Mouse (Mus musculus) liver, embryonic 11.5 days (tissue): ENCODE results near the gene Cald1. TPM values are rescaled to one million over a fixed set of nuclear protein-coding genes. Genes with fewer than 3 reads are reported as not detected.

ENCODE experiments used
- ATAC-seq: fragments of 200-750 bp; cut with Nextera tagmentation; replicated peaks from 2 replicates; pipeline ENCODE4 v1.8.0; 2017; ENCODE audit warnings: moderate number of reproducible peaks, mild to moderate bottlenecking, moderate TSS enrichment, moderate library complexity; ENCODE audit not compliant: low FRiP score
- DNase-seq: peaks from one replicate; pipeline ENCODE4 v3.0.0-alpha.2; 2017; ENCODE audit warnings: low spot score
- H3K27ac ChIP-seq: fragments of 300-500 bp; sonication (generic); 2 replicates; pipeline ENCODE4 v1.5.1; 2014; ENCODE audit warnings: mild to moderate bottlenecking, low read depth, low read length, control low read depth
- H3K27me3 ChIP-seq: fragments of 300-500 bp; sonication (generic); replicated peaks from 2 replicates; pipeline ENCODE4 v1.6.1; 2014; ENCODE audit warnings: low read length, mixed read lengths; ENCODE audit not compliant: control insufficient read depth, insufficient read depth
- H3K36me3 ChIP-seq: fragments of 300-500 bp; sonication (generic); 2 replicates; pipeline ENCODE4 v1.6.1; 2014; ENCODE audit warnings: mild to moderate bottlenecking, low read length, moderate library complexity, mixed read lengths; ENCODE audit not compliant: control insufficient read depth, insufficient read depth
- H3K4me1 ChIP-seq: fragments of 300-500 bp; sonication (generic); replicated peaks from 2 replicates; pipeline ENCODE4 v1.6.1; 2014; ENCODE audit warnings: low read length, mixed read lengths; ENCODE audit not compliant: control insufficient read depth, insufficient read depth
- H3K4me2 ChIP-seq: fragments of 300-500 bp; sonication (generic); 2 replicates; pipeline ENCODE4 v1.6.1; 2014; ENCODE audit warnings: mild to moderate bottlenecking, control low read depth, moderate library complexity
- H3K4me3 ChIP-seq: fragments of 300-500 bp; sonication (generic); 2 replicates; pipeline ENCODE4 v1.5.1; 2014; ENCODE audit warnings: low read depth, low read length, control low read depth
- H3K9ac ChIP-seq: fragments of 300-500 bp; sonication (generic); 2 replicates; pipeline ENCODE4 v1.6.1; 2014; ENCODE audit warnings: low read depth, low read length, control low read depth
- H3K9me3 ChIP-seq: fragments of 300-500 bp; sonication (generic); 2 replicates; pipeline ENCODE4 v1.6.1; 2016; ENCODE audit warnings: low read length, inconsistent platforms, mixed read lengths; ENCODE audit not compliant: control insufficient read depth
- WGBS: fragments of 180-500 bp; shearing (Covaris S2); extraction: QIAGEN DNeasy Blood & Tissue Kit; methylation state at CpG from one replicate; pipeline ENCODE4 v1.1.7; 2014; 5-methylcytosine and 5-hydroxymethylcytosine counted together
- polyA plus RNA-seq: library from polyadenylated mRNA; unstranded; fragments of >200 nt; fragmentation: Nextera tagmentation; extraction: Ambion mirVana; gene quantifications from 2 replicates; pipeline ENCODE4 v1.2.1, GENCODE M21; 2014

Cald1 gene
- polyA plus RNA-seq, 1 experiment from 2014 or later: 134 TPM

DNA sequence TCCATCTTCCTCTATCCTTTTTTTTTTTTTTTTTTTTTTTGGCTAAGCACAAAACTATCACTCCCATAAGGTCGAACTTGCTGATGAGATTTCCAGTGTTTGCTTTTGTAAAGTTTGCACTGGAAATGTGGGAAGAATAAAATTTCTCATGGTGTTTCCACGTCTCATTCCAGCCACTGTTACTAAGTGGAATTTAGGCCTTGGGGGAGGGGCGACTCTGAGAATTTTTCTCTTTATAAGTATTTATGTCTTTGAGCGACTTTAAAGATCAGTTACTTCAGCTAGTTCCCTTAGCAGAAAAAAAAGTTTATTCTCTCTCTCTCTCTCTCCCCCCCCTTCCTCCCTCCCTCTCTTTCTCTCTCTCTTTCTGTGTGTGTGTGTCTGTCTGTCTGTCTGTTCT is 8.1 kb downstream of the Cald1 start:
- Histone ChIP-seq H3K4me3 (no peak overlapping the region), H3K9me3 (no peaks in the 10 kb centered on the region), H3K9ac (no peak overlapping the region), H3K36me3 (no peaks in the 10 kb centered on the region), H3K27ac (no peak overlapping the region), H3K4me1 (peaks cover 26% of the 10 kb centered on the region), H3K27me3 (no peaks in the 10 kb centered on the region), H3K4me2 (no peak overlapping the region)
- DNase-seq (no peak), ATAC-seq (no peak)
- 59% methylated on average over 4 of the region's 4 CpGs for WGBS

- Histone ChIP-seq H3K27ac (no peak overlapping the region), H3K36me3 (no peaks in the 10 kb centered on the region), H3K4me3 (no peak overlapping the region), H3K4me1 (peaks cover 28% of the 10 kb centered on the region), H3K9ac (no peak overlapping the region), H3K9me3 (no peaks in the 10 kb centered on the region), H3K27me3 (no peaks in the 10 kb centered on the region), H3K4me2 (no peak overlapping the region)
- no peak for DNase-seq
- 71% methylated on average over 3 of the region's 3 CpGs for WGBS
- no peak for ATAC-seq
Measured at GRCm38 (mm10) chr6:34608603-34609002, 10.3 kb downstream of the Cald1 start.

DNA sequence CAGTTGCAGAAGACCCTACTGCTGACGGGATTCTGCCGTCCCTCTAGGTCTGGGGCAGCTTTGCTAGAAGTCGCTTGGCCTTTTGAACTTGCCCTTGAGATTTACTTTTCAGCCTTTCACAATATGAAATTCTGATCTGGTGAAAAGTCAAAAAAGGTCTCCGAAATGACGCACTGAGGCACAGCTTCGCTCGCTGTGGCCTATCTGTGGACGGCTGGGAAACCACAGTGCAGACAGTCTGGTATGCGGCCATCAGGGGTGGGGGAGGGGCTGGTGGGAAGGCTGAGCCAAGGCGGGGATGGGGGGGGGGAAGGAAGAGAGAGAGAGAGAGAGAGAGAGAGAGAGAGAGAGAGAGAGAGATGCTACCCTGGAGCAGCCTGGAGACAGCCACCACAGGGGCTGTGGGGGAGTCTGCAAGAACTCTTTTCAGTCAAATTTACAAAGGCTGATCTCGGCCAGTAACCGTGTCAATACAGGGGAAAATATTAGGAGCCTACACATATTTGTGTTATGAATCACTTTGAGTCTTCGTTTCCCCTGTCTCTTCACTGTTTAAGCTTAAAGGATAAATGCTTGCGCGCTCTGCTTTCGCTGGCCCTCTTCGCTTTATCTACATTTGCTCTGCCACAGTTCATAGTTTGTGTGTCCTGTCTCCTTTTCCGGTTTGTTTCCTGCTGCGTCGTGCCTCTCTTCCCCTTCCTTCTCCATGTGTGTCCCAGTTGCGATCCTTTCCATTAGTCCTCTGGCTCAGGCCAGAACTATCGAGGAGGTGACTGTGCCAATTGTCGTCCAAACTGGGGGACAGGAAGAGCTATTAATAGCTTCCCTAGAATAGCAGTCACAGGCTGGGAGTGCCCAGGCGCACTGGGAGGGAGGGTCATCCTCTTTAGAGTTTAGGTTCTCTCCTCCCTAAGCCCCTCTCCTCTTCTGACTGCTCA is 11.9 kb downstream of the Cald1 start:
- WGBS: 14% methylated on average over 24 of the region's 24 CpGs
- H3K9me3 ChIP-seq: no peaks in the 10 kb centered on the region
- H3K4me3 ChIP-seq: 0 out of 2 replicates have a peak overlapping the region, but pooled peaks have one; percentile 14
- H3K4me2 ChIP-seq: peak overlapping the region; percentile 58
- H3K36me3 ChIP-seq: no peaks in the 10 kb centered on the region
- ATAC-seq (peak; percentile 67), DNase-seq (peak; percentile 41)
- peak overlapping the region; percentile 44 for H3K9ac ChIP-seq
- peak overlapping the region; percentile 72 for H3K27ac ChIP-seq
- H3K27me3 ChIP-seq: no peaks in the 10 kb centered on the region
- peaks cover 28% of the 10 kb centered on the region for H3K4me1 ChIP-seq

GRCm38 (mm10) chr6:34613122-34613521 is 14.8 kb downstream of the Cald1 start:
- DNase-seq (no peak), ATAC-seq (no peak)
- no peaks in the 10 kb centered on the region for H3K27me3 ChIP-seq
- no peak overlapping the region for H3K4me3 ChIP-seq
- H3K27ac ChIP-seq: no peak overlapping the region
- no peaks in the 10 kb centered on the region for H3K36me3 ChIP-seq
- H3K9me3 ChIP-seq: no peaks in the 10 kb centered on the region
- H3K4me2 ChIP-seq: no peak overlapping the region
- no peak overlapping the region for H3K9ac ChIP-seq
- H3K4me1 ChIP-seq: peaks cover 28% of the 10 kb centered on the region
- WGBS: 84% methylated on average over 5 of the region's 5 CpGs

GRCm38 (mm10) chr6:34615419-34615818 is 17.1 kb downstream of the Cald1 start:
- no peak overlapping the region for H3K27ac ChIP-seq
- H3K4me1 ChIP-seq: peaks cover 11% of the 10 kb centered on the region
- no peaks in the 10 kb centered on the region for H3K27me3 ChIP-seq
- WGBS: 86% methylated on average over 3 of the region's 3 CpGs
- DNase-seq (no peak), ATAC-seq (no peak)
- H3K36me3 ChIP-seq: no peaks in the 10 kb centered on the region
- H3K4me2 ChIP-seq: no peak overlapping the region
- H3K9me3 ChIP-seq: no peaks in the 10 kb centered on the region
- H3K9ac ChIP-seq: no peak overlapping the region
- no peak overlapping the region for H3K4me3 ChIP-seq

- Histone ChIP-seq H3K9me3 (no peaks in the 10 kb centered on the region), H3K4me3 (no peak overlapping the region), H3K27me3 (no peaks in the 10 kb centered on the region), H3K4me2 (no peak overlapping the region), H3K4me1 (no peaks in the 10 kb centered on the region), H3K36me3 (no peaks in the 10 kb centered on the region), H3K9ac (no peak overlapping the region), H3K27ac (no peak overlapping the region)
- 79% methylated on average over 2 of the region's 2 CpGs for WGBS
- no peak for ATAC-seq
- peak; percentile 23 for DNase-seq
Measured at GRCm38 (mm10) chr6:34619494-34619893, 21.2 kb downstream of the Cald1 start.

- H3K4me2 ChIP-seq: no peak overlapping the region
- H3K27ac ChIP-seq: no peak overlapping the region
- H3K4me1 ChIP-seq: no peaks in the 10 kb centered on the region
- no peaks in the 10 kb centered on the region for H3K36me3 ChIP-seq
- no peak overlapping the region for H3K9ac ChIP-seq
- DNase-seq (peak; percentile 17), ATAC-seq (no peak)
- H3K27me3 ChIP-seq: no peaks in the 10 kb centered on the region
- 53% methylated on average over 1 of the region's 1 CpGs for whole genome bisulfite sequencing
- H3K4me3 ChIP-seq: no peak overlapping the region
- H3K9me3 ChIP-seq: no peaks in the 10 kb centered on the region
Measured at GRCm38 (mm10) chr6:34620242-34620641, 21.9 kb downstream of the Cald1 start.

DNA sequence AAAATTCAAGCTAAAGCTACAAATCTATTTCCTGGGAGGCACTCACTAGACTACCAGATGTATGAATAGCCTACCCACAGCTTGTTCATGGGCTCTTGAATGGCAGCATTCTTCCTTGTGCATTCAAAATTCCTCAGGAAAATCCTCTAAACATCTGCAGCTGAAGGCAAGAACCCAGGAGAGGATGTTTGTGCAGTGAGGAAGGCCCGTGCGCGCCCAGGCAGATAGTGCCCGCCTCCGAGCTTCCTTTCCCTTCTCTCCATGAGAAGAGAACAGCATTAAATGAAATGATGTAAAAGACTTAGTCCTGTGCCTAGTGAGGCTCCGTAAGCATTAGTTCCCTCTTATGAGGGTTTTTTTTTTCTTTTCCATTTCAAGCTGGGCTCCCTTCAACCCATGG is 24.6 kb downstream of the Cald1 start:
- DNase-seq (peak; percentile 20), ATAC-seq (no peak)
- Histone ChIP-seq H3K9me3 (no peaks in the 10 kb centered on the region), H3K27me3 (no peaks in the 10 kb centered on the region), H3K4me3 (no peak overlapping the region), H3K4me2 (no peak overlapping the region), H3K9ac (no peak overlapping the region), H3K36me3 (no peaks in the 10 kb centered on the region), H3K27ac (no peak overlapping the region), H3K4me1 (no peaks in the 10 kb centered on the region)
- 81% methylated on average over 6 of the region's 6 CpGs for WGBS

DNA sequence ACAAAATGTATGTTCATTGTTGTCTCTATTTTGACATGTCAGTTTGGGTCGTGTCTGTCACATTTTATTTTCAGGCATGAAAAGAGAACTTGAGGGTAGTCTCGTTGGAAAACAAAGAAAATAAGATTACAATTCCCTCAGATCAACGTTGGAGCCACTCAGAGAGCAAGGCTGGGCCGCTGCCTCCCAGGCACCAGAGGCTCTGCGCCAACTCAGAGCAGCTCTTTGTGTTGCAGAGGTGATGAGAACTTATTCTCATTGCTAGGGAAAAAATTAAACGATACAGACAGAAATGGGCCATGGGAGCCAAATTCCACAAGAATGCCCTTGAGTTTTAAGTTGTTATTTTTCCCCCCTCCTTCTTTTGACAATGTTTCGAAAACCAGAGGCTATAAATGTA is 25.0 kb downstream of the Cald1 start:
- H3K9ac ChIP-seq: no peak overlapping the region
- no peak overlapping the region for H3K27ac ChIP-seq
- DNase-seq: no peak

More for the DNA sequence above, 25.0 kb downstream of the Cald1 start:
- Histone ChIP-seq H3K4me3 (no peak overlapping the region), H3K36me3 (no peaks in the 10 kb centered on the region), H3K27me3 (no peaks in the 10 kb centered on the region), H3K4me2 (no peak overlapping the region), H3K9me3 (no peaks in the 10 kb centered on the region), H3K4me1 (no peaks in the 10 kb centered on the region)
- no peak for ATAC-seq
- 75% methylated on average over 7 of the region's 7 CpGs for WGBS
